Mouse (Mus musculus) hindbrain, embryonic 12.5 days (tissue): Measurements from ENCODE around the gene Egflam. TPM values are rescaled to one million over a fixed set of nuclear protein-coding genes. Genes with fewer than 3 reads are reported as not detected.

Source experiments
- ATAC-seq: fragments of 200-750 bp; cut with Nextera tagmentation; 2 replicates; pipeline ENCODE4 v1.8.0; 2017; ENCODE audit warnings: moderate TSS enrichment; ENCODE audit not compliant: low FRiP score
- H3K27ac ChIP-seq: fragments of 300-500 bp; sonication (generic); 2 replicates; pipeline ENCODE4 v1.5.1; 2016; ENCODE audit warnings: mild to moderate bottlenecking
- H3K27me3 ChIP-seq: fragments of 300-500 bp; sonication (generic); 2 replicates; pipeline ENCODE4 v1.6.1; 2016; ENCODE audit warnings: mild to moderate bottlenecking
- H3K36me3 ChIP-seq: fragments of 300-500 bp; sonication (generic); 2 replicates; pipeline ENCODE4 v1.6.1; 2016; ENCODE audit warnings: mild to moderate bottlenecking
- H3K4me1 ChIP-seq: fragments of 300-500 bp; sonication (generic); 2 replicates; pipeline ENCODE4 v1.6.1; 2016
- H3K4me2 ChIP-seq: fragments of 300-500 bp; sonication (generic); replicated peaks from 2 replicates; pipeline ENCODE4 v1.6.1; 2016; ENCODE audit warnings: mild to moderate bottlenecking
- H3K4me3 ChIP-seq: fragments of 300-500 bp; sonication (generic); 2 replicates; pipeline ENCODE4 v1.5.1; 2016; ENCODE audit warnings: mild to moderate bottlenecking
- H3K9ac ChIP-seq: fragments of 300-500 bp; sonication (generic); 2 replicates; pipeline ENCODE4 v1.6.1; 2016; ENCODE audit warnings: mild to moderate bottlenecking, moderate library complexity
- H3K9me3 ChIP-seq: fragments of 300-500 bp; sonication (generic); replicated peaks from 2 replicates; pipeline ENCODE4 v1.6.1; 2016; ENCODE audit warnings: mild to moderate bottlenecking
- WGBS: fragments of 180-500 bp; shearing (Covaris S2); methylation state at CpG from one replicate; pipeline ENCODE4 v1.1.7; 2016; 5-methylcytosine and 5-hydroxymethylcytosine counted together
- polyA plus RNA-seq: library from polyadenylated mRNA; unstranded; fragments of >200 nt; fragmentation: Nextera tagmentation; extraction: Ambion mirVana; gene quantifications from 2 replicates; pipeline ENCODE4 v1.2.1, GENCODE M21; 2016

Egflam gene
- polyA plus RNA-seq, 1 experiment from 2014 or later = 17.6 TPM

- ATAC-seq = no peak
- 61% methylated on average over 5 of the region's 5 CpGs for WGBS
Observed at GRCm38 (mm10) chr15:7340703-7341309, 57.4 kb downstream of the Egflam start.

GRCm38 (mm10) chr15:7334517-7335298, 63.5 kb downstream of the Egflam start:
- H3K4me3 ChIP-seq = no peak overlapping the region
- no peak overlapping the region for H3K27ac ChIP-seq
- no peak overlapping the region for H3K4me2 ChIP-seq
- H3K4me1 ChIP-seq = no peaks in the 10 kb centered on the region
- H3K36me3 ChIP-seq = no peaks in the 10 kb centered on the region
- H3K9ac ChIP-seq = no peak overlapping the region
- no peaks in the 10 kb centered on the region for H3K9me3 ChIP-seq
- no peaks in the 10 kb centered on the region for H3K27me3 ChIP-seq
- WGBS = 88% methylated on average over 11 of the region's 11 CpGs
- ATAC-seq = no peak

More at GRCm38 (mm10) chr15:7340703-7341309, 57.4 kb downstream of the Egflam start:
- no peaks in the 10 kb centered on the region for H3K9me3 ChIP-seq
- H3K36me3 ChIP-seq = no peaks in the 10 kb centered on the region
- H3K9ac ChIP-seq = no peak overlapping the region
- no peaks in the 10 kb centered on the region for H3K4me1 ChIP-seq
- no peak overlapping the region for H3K4me2 ChIP-seq
- no peak overlapping the region for H3K4me3 ChIP-seq
- no peaks in the 10 kb centered on the region for H3K27me3 ChIP-seq
- H3K27ac ChIP-seq = no peak overlapping the region

GRCm38 (mm10) chr15:7332875-7333274, 65.3 kb downstream of the Egflam start:
- Histone ChIP-seq H3K27me3 (no peaks in the 10 kb centered on the region), H3K4me3 (no peak overlapping the region), H3K9me3 (no peaks in the 10 kb centered on the region), H3K4me2 (no peak overlapping the region), H3K9ac (no peak overlapping the region), H3K27ac (no peak overlapping the region), H3K36me3 (no peaks in the 10 kb centered on the region), H3K4me1 (no peaks in the 10 kb centered on the region)
- ATAC-seq = no peak
- WGBS = 94% methylated on average over 1 of the region's 1 CpGs

- no peak overlapping the region for H3K9ac ChIP-seq
- H3K27me3 ChIP-seq = no peaks in the 10 kb centered on the region
- H3K4me3 ChIP-seq = no peak overlapping the region
- no peak overlapping the region for H3K4me2 ChIP-seq
- 91% methylated on average over 2 of the region's 2 CpGs for WGBS
- no peaks in the 10 kb centered on the region for H3K36me3 ChIP-seq
- no peak for ATAC-seq
- no peaks in the 10 kb centered on the region for H3K9me3 ChIP-seq
- no peaks in the 10 kb centered on the region for H3K4me1 ChIP-seq
- no peak overlapping the region for H3K27ac ChIP-seq
Observed at GRCm38 (mm10) chr15:7322599-7323311, 75.4 kb downstream of the Egflam start.

GRCm38 (mm10) chr15:7320901-7321300, 77.3 kb downstream of the Egflam start:
- Histone ChIP-seq H3K4me1 (no peaks in the 10 kb centered on the region), H3K36me3 (no peaks in the 10 kb centered on the region), H3K4me3 (no peak overlapping the region), H3K4me2 (no peak overlapping the region), H3K9me3 (no peaks in the 10 kb centered on the region), H3K9ac (no peak overlapping the region), H3K27ac (no peak overlapping the region), H3K27me3 (no peaks in the 10 kb centered on the region)
- 57% methylated on average over 4 of the region's 4 CpGs for WGBS
- ATAC-seq = no peak

- 84% methylated on average over 9 of the region's 9 CpGs for WGBS
Observed at GRCm38 (mm10) chr15:7315539-7315938, 82.7 kb downstream of the Egflam start.

GRCm38 (mm10) chr15:7308711-7309110, 89.5 kb downstream of the Egflam start:
- Histone ChIP-seq H3K36me3 (no peaks in the 10 kb centered on the region), H3K9me3 (no peaks in the 10 kb centered on the region), H3K4me1 (no peaks in the 10 kb centered on the region), H3K4me3 (no peak overlapping the region), H3K4me2 (no peak overlapping the region), H3K27me3 (no peaks in the 10 kb centered on the region), H3K27ac (no peak overlapping the region), H3K9ac (no peak overlapping the region)
- no peak for ATAC-seq
- 80% methylated on average over 4 of the region's 4 CpGs for WGBS

More at GRCm38 (mm10) chr15:7315539-7315938, 82.7 kb downstream of the Egflam start:
- Histone ChIP-seq H3K27me3 (no peaks in the 10 kb centered on the region), H3K4me3 (no peak overlapping the region), H3K9me3 (no peaks in the 10 kb centered on the region), H3K4me2 (no peak overlapping the region), H3K36me3 (no peaks in the 10 kb centered on the region), H3K4me1 (no peaks in the 10 kb centered on the region), H3K9ac (no peak overlapping the region), H3K27ac (no peak overlapping the region)
- no peak for ATAC-seq

GRCm38 (mm10) chr15:7299892-7300291, 98.3 kb downstream of the Egflam start:
- no peak for ATAC-seq
- H3K27ac ChIP-seq = no peak overlapping the region
- 83% methylated on average over 1 of the region's 1 CpGs for WGBS

GRCm38 (mm10) chr15:7295199-7295598, 103.0 kb downstream of the Egflam start:
- no peak overlapping the region for H3K4me3 ChIP-seq
- no peaks in the 10 kb centered on the region for H3K4me1 ChIP-seq
- no peak overlapping the region for H3K4me2 ChIP-seq
- no peaks in the 10 kb centered on the region for H3K9me3 ChIP-seq
- H3K27ac ChIP-seq = no peak overlapping the region
- H3K36me3 ChIP-seq = no peaks in the 10 kb centered on the region
- 89% methylated on average over 1 of the region's 1 CpGs for WGBS
- no peak for ATAC-seq
- no peaks in the 10 kb centered on the region for H3K27me3 ChIP-seq
- H3K9ac ChIP-seq = no peak overlapping the region

More at GRCm38 (mm10) chr15:7299892-7300291, 98.3 kb downstream of the Egflam start:
- Histone ChIP-seq H3K4me1 (no peaks in the 10 kb centered on the region), H3K27me3 (no peaks in the 10 kb centered on the region), H3K9me3 (no peaks in the 10 kb centered on the region), H3K36me3 (no peaks in the 10 kb centered on the region), H3K9ac (no peak overlapping the region), H3K4me2 (no peak overlapping the region), H3K4me3 (no peak overlapping the region)

- Histone ChIP-seq H3K27me3 (no peaks in the 10 kb centered on the region), H3K4me1 (no peaks in the 10 kb centered on the region), H3K9ac (no peak overlapping the region), H3K9me3 (no peaks in the 10 kb centered on the region), H3K27ac (no peak overlapping the region), H3K36me3 (no peaks in the 10 kb centered on the region), H3K4me3 (no peak overlapping the region), H3K4me2 (no peak overlapping the region)
- ATAC-seq = no peak
Observed at GRCm38 (mm10) chr15:7292854-7293253, 105.3 kb downstream of the Egflam start.

GRCm38 (mm10) chr15:7290003-7290402, 108.2 kb downstream of the Egflam start:
- no peaks in the 10 kb centered on the region for H3K9me3 ChIP-seq
- no peak overlapping the region for H3K27ac ChIP-seq
- H3K4me3 ChIP-seq = no peak overlapping the region
- no peaks in the 10 kb centered on the region for H3K27me3 ChIP-seq
- H3K4me2 ChIP-seq = no peak overlapping the region
- H3K4me1 ChIP-seq = no peaks in the 10 kb centered on the region
- H3K9ac ChIP-seq = no peak overlapping the region
- H3K36me3 ChIP-seq = no peaks in the 10 kb centered on the region
- WGBS = 85% methylated on average over 4 of the region's 4 CpGs
- no peak for ATAC-seq

GRCm38 (mm10) chr15:7289516-7289915, 108.7 kb downstream of the Egflam start:
- 71% methylated on average over 14 of the region's 14 CpGs for WGBS
- no peaks in the 10 kb centered on the region for H3K36me3 ChIP-seq
- H3K27me3 ChIP-seq = no peaks in the 10 kb centered on the region
- H3K4me2 ChIP-seq = no peak overlapping the region
- ATAC-seq = no peak
- H3K4me3 ChIP-seq = no peak overlapping the region
- no peak overlapping the region for H3K27ac ChIP-seq
- no peak overlapping the region for H3K9ac ChIP-seq
- no peaks in the 10 kb centered on the region for H3K4me1 ChIP-seq
- H3K9me3 ChIP-seq = no peaks in the 10 kb centered on the region
